Mouse (Mus musculus) forebrain, embryonic 15.5 days (tissue): ENCODE measurements around the gene Scn11a. TPM values are rescaled to one million over a fixed set of nuclear protein-coding genes. Genes with fewer than 3 reads are reported as not detected.

Experiments
- ATAC-seq: fragments of 200-750 bp; cut with Nextera tagmentation; replicated peaks from 2 replicates; pipeline ENCODE4 v1.8.0; 2017; ENCODE audit warnings: mild to moderate bottlenecking, moderate TSS enrichment, moderate library complexity
- H3K27ac ChIP-seq: fragments of 300-500 bp; sonication (generic); replicated peaks from 2 replicates; pipeline ENCODE4 v1.5.1; 2015; ENCODE audit warnings: mild to moderate bottlenecking, inconsistent platforms
- H3K27me3 ChIP-seq: fragments of 300-500 bp; sonication (generic); 2 replicates; pipeline ENCODE4 v1.6.1; 2015; ENCODE audit warnings: inconsistent platforms
- H3K36me3 ChIP-seq: fragments of 300-500 bp; sonication (generic); 2 replicates; pipeline ENCODE4 v1.6.1; 2015; ENCODE audit warnings: mild to moderate bottlenecking, inconsistent platforms
- H3K4me1 ChIP-seq: fragments of 300-500 bp; sonication (generic); 2 replicates; pipeline ENCODE4 v1.6.1; 2015; ENCODE audit warnings: inconsistent platforms
- H3K4me2 ChIP-seq: fragments of 300-500 bp; sonication (generic); replicated peaks from 2 replicates; pipeline ENCODE4 v1.6.1; 2015; ENCODE audit warnings: mild to moderate bottlenecking, inconsistent platforms
- H3K4me3 ChIP-seq: fragments of 300-500 bp; sonication (generic); 2 replicates; pipeline ENCODE4 v1.5.1; 2015; ENCODE audit warnings: mild to moderate bottlenecking, inconsistent platforms
- H3K9ac ChIP-seq: fragments of 300-500 bp; sonication (generic); replicated peaks from 2 replicates; pipeline ENCODE4 v1.6.1; 2015; ENCODE audit warnings: mild to moderate bottlenecking, inconsistent platforms
- H3K9me3 ChIP-seq: fragments of 300-500 bp; sonication (generic); 2 replicates; pipeline ENCODE4 v1.6.1; 2016; ENCODE audit warnings: inconsistent platforms
- WGBS: fragments of 180-500 bp; shearing (Covaris S2); methylation state at CpG from one replicate; pipeline ENCODE4 v1.1.7; 2015; ENCODE audit warnings: mixed read lengths; 5-methylcytosine and 5-hydroxymethylcytosine counted together
- polyA plus RNA-seq: library from polyadenylated mRNA; unstranded; fragments of >200 nt; fragmentation: Nextera tagmentation; extraction: Ambion mirVana; gene quantifications from 2 replicates; pipeline ENCODE4 v1.2.1, GENCODE M21; 2015

The Scn11a gene
- 0.18 and 0.22 TPM in 2 replicates for polyA plus RNA-seq

- no peaks in the 10 kb centered on the region for H3K36me3 ChIP-seq
- H3K4me1 ChIP-seq: peaks cover 10% of the 10 kb centered on the region; the same call in 1 of the 2 replicates
- ATAC-seq: no peak
- H3K27me3 ChIP-seq: no peaks in the 10 kb centered on the region
- H3K27ac ChIP-seq: no peak within 1 kb of the TSS
- H3K9me3 ChIP-seq: no peaks in the 10 kb centered on the region
- WGBS: 30% methylated on average over 4 of the region's 4 CpGs
- H3K4me2 ChIP-seq: no peak within 1 kb of the TSS
- H3K4me3 ChIP-seq: no peak within 1 kb of the TSS
- no peak within 1 kb of the TSS for H3K9ac ChIP-seq
These were observed at the start of gene Scn11a for GRCm38 (mm10) chr9:119825297-119825696. TSS of gene Scn11a (minus strand) at chr9:119825456.

- H3K4me1 ChIP-seq: peaks cover 13% of the 10 kb centered on the region
- no peak overlapping the region for H3K4me3 ChIP-seq
- no peak overlapping the region for H3K4me2 ChIP-seq
- H3K9me3 ChIP-seq: peaks cover 6% of the 10 kb centered on the region; the same call in 1 of the 2 replicates
- H3K27me3 ChIP-seq: no peaks in the 10 kb centered on the region
- H3K36me3 ChIP-seq: no peaks in the 10 kb centered on the region
- 71% methylated on average over 8 of the region's 8 CpGs for WGBS
- H3K27ac ChIP-seq: no peak overlapping the region
- H3K9ac ChIP-seq: no peak overlapping the region
- ATAC-seq: no peak
These were observed 28.9 kb upstream of the Scn11a start for GRCm38 (mm10) chr9:119854170-119854569.

GRCm38 (mm10) chr9:119853071-119853846 is 28.0 kb upstream of the Scn11a start:
- Histone ChIP-seq H3K4me1 (peaks cover 21% of the 10 kb centered on the region), H3K27me3 (no peaks in the 10 kb centered on the region), H3K9me3 (peaks cover 6% of the 10 kb centered on the region; the same call in 1 of the 2 replicates), H3K9ac (no peak overlapping the region), H3K4me2 (no peak overlapping the region), H3K27ac (peak overlapping the region; percentile 49), H3K36me3 (no peaks in the 10 kb centered on the region), H3K4me3 (no peak overlapping the region)
- WGBS: 65% methylated on average over 2 of the region's 2 CpGs
- peak; percentile 39; the same call in 1 of the 2 replicates for ATAC-seq

DNA sequence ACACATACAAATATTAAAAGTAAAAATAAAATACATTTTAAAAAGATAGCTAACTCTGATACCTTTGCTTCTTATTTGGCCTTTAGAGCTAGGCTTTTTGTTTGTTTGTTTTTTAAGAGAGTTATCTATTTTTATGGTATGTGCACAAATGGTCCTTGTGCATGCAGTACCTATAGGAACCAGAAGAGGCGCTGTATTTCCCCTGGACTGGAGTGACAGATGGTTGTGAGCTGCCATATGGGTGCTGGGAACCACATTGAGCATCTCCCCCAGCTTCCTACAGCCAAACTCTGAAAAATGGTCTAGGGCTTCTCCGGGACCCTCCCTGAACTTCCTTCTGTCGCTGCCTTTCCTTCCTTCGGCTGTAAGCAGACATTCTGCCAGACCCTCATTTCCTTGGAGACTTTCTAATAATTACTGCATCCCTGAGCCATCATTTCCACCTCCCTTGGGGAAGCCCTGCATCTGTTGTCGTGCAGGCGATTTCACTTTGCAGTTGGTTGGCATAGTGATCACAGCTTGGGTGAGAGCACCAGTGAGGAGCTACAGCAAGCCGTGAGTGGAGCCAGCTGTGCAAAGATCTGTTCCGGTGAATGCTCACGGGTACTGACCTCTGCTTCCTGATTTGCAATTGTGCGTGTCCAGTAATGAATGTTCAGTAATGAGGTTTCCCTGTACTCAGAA is 27.2 kb upstream of the Scn11a start:
- Histone ChIP-seq H3K4me1 (peaks cover 21% of the 10 kb centered on the region), H3K9ac (no peak overlapping the region), H3K4me3 (no peak overlapping the region), H3K4me2 (no peak overlapping the region), H3K27ac (peak overlapping the region; percentile 49), H3K36me3 (no peaks in the 10 kb centered on the region), H3K27me3 (no peaks in the 10 kb centered on the region), H3K9me3 (peaks cover 2% of the 10 kb centered on the region; the same call in 1 of the 2 replicates)
- 48% methylated on average over 10 of the region's 10 CpGs for WGBS
- ATAC-seq: peak; percentile 55; the same call in 1 of the 2 replicates

DNA sequence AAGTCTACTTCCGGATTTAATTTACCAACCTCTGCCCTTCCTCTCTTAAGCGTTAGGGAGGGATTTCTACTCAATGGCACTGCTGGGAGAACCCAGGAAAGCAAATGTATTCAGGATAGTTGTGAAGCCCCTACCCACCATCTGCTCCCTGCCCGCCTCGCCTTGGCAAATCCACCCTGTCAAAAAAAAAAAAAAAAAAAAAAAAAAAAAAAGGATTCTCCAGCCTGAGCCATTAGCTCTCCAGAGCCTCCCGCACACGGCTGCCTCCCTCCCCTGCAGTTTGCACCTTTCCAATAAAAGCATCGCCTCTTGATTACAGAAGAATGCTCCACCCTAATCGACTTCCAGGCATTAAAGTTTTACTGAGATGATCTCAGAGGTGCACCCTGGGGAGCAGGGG is 24.0 kb upstream of the Scn11a start:
- peaks cover 40% of the 10 kb centered on the region for H3K4me1 ChIP-seq
- no peaks in the 10 kb centered on the region for H3K9me3 ChIP-seq
- no peak overlapping the region for H3K4me2 ChIP-seq
- peak overlapping the region; percentile 70 for H3K27ac ChIP-seq
- no peaks in the 10 kb centered on the region for H3K27me3 ChIP-seq
- no peaks in the 10 kb centered on the region for H3K36me3 ChIP-seq
- no peak overlapping the region for H3K4me3 ChIP-seq
- ATAC-seq: peak; percentile 34; the same call in 1 of the 2 replicates
- 17% methylated on average over 8 of the region's 8 CpGs for WGBS
- no peak overlapping the region for H3K9ac ChIP-seq

GRCm38 (mm10) chr9:119848671-119849070 is 23.4 kb upstream of the Scn11a start:
- Histone ChIP-seq H3K9ac (no peak overlapping the region), H3K4me2 (no peak overlapping the region), H3K4me1 (peaks cover 40% of the 10 kb centered on the region), H3K9me3 (no peaks in the 10 kb centered on the region), H3K4me3 (no peak overlapping the region), H3K27me3 (no peaks in the 10 kb centered on the region), H3K27ac (peak overlapping the region; percentile 70), H3K36me3 (no peaks in the 10 kb centered on the region)
- WGBS: 33% methylated on average over 7 of the region's 7 CpGs
- no peak for ATAC-seq

DNA sequence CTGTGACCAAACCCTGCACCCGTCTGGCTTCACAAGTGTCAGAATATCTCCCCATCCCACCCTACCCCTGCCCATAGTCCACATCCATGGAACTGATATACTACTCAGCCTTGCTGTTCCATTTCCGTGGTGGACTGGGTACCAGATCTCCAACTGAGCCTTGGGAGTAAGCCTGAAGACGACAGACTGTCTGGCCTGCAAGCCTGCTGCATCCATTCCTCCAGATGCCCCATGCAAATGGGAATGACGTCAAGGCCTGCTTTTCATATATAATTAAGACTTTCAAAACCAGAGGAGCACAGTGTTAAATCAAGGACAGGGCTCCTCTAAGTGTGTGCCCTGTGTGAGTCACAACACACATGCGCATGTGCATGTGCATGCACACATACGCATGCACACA is 21.9 kb upstream of the Scn11a start:
- ATAC-seq: peak; percentile 16; the same call in 1 of the 2 replicates
- Histone ChIP-seq H3K4me2 (no peak overlapping the region), H3K4me3 (no peak overlapping the region), H3K27ac (0 out of 2 replicates have a peak overlapping the region, but pooled peaks have one; percentile 11), H3K4me1 (peaks cover 41% of the 10 kb centered on the region), H3K9me3 (no peaks in the 10 kb centered on the region), H3K9ac (no peak overlapping the region), H3K36me3 (no peaks in the 10 kb centered on the region), H3K27me3 (no peaks in the 10 kb centered on the region)
- WGBS: 63% methylated on average over 6 of the region's 6 CpGs

GRCm38 (mm10) chr9:119844724-119845123 is 19.5 kb upstream of the Scn11a start:
- no peaks in the 10 kb centered on the region for H3K9me3 ChIP-seq
- no peaks in the 10 kb centered on the region for H3K36me3 ChIP-seq
- WGBS: 16% methylated on average over 5 of the region's 5 CpGs
- no peak overlapping the region for H3K9ac ChIP-seq
- H3K4me1 ChIP-seq: peaks cover 49% of the 10 kb centered on the region
- no peak overlapping the region for H3K4me2 ChIP-seq
- H3K4me3 ChIP-seq: no peak overlapping the region
- no peak overlapping the region for H3K27ac ChIP-seq
- ATAC-seq: no peak
- H3K27me3 ChIP-seq: no peaks in the 10 kb centered on the region

GRCm38 (mm10) chr9:119843549-119843948 is 18.3 kb upstream of the Scn11a start:
- H3K4me3 ChIP-seq: no peak overlapping the region
- WGBS: 90% methylated on average over 4 of the region's 4 CpGs
- peaks cover 45% of the 10 kb centered on the region for H3K4me1 ChIP-seq
- H3K9me3 ChIP-seq: no peaks in the 10 kb centered on the region
- no peak overlapping the region for H3K4me2 ChIP-seq
- H3K27me3 ChIP-seq: no peaks in the 10 kb centered on the region
- no peak for ATAC-seq
- H3K9ac ChIP-seq: no peak overlapping the region
- H3K36me3 ChIP-seq: no peaks in the 10 kb centered on the region
- H3K27ac ChIP-seq: no peak overlapping the region

DNA sequence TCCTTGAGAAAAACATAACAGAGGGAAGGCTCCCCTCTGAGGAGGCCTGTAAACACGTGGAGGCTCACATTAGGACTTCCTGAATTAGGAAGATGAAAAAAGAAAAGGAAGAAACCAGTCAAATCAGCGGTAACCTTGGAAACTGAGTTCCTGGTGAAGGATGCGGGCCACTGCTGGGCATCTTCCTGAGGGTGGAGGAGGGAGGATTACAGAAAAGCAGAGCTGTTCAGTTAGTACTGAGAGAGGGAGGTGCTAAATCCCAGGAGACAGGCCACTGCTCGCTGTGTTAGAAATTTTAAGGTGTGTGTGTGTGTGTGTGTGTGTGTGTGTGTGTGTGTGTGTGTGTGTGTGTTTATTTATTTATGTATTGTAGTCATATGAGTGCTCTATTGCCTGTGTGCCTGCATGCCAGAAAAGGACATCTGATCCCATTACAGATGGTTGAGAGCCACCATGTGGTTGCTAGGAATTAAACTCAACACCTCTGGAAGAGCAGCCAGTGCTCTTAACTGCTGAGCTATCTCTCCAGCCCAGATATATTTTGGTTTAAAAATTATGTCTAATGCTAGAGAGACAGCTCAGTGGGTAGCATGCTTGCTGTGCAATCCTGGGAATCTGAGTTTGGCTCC is 17.4 kb upstream of the Scn11a start:
- Histone ChIP-seq H3K9ac (no peak overlapping the region), H3K4me3 (no peak overlapping the region), H3K9me3 (no peaks in the 10 kb centered on the region), H3K27me3 (no peaks in the 10 kb centered on the region), H3K36me3 (no peaks in the 10 kb centered on the region), H3K4me1 (peaks cover 44% of the 10 kb centered on the region), H3K27ac (no peak overlapping the region), H3K4me2 (no peak overlapping the region)
- no peak for ATAC-seq
- WGBS: 16% methylated on average over 4 of the region's 4 CpGs

DNA sequence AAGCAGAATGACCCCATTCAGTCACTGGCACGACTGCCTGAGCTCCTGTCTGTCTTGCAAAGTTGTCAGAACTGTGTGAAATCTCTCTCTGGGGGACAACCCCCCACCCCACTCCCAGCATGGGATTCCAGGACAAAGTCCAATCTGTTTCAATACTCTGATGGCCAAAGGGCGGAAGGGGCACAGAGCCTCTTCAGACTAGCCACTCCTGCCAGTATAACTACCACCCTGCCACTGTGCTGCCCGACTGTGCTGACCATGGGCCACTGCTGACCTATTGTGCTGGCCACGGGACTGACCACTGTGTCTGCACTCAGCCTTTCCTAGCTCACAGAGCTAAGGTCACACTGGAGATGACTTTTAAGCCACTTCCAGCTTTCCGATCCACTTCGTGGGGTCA is 16.8 kb upstream of the Scn11a start:
- H3K27me3 ChIP-seq: no peaks in the 10 kb centered on the region
- no peaks in the 10 kb centered on the region for H3K9me3 ChIP-seq
- no peaks in the 10 kb centered on the region for H3K36me3 ChIP-seq
- H3K4me3 ChIP-seq: no peak overlapping the region
- H3K4me2 ChIP-seq: no peak overlapping the region
- H3K4me1 ChIP-seq: peaks cover 39% of the 10 kb centered on the region
- H3K9ac ChIP-seq: no peak overlapping the region
- 26% methylated on average over 6 of the region's 6 CpGs for WGBS
- no peak for ATAC-seq
- H3K27ac ChIP-seq: no peak overlapping the region

- no peaks in the 10 kb centered on the region for H3K36me3 ChIP-seq
- no peak overlapping the region for H3K9ac ChIP-seq
- no peaks in the 10 kb centered on the region for H3K9me3 ChIP-seq
- no peak overlapping the region for H3K27ac ChIP-seq
- ATAC-seq: no peak
- WGBS: 77% methylated on average over 6 of the region's 6 CpGs
- H3K4me2 ChIP-seq: no peak overlapping the region
- H3K4me3 ChIP-seq: no peak overlapping the region
- no peaks in the 10 kb centered on the region for H3K27me3 ChIP-seq
- H3K4me1 ChIP-seq: peaks cover 32% of the 10 kb centered on the region
These were observed 15.9 kb upstream of the Scn11a start for GRCm38 (mm10) chr9:119841159-119841558.
